Mouse (Mus musculus) frontal cortex, postnatal 36 days (tissue): ENCODE data around the gene Ptprq.

Source experiments
- DNase-seq, 2 experiments: peaks; one replicate each; pipeline ENCODE4 v3.0.0; 2022; ENCODE audit warnings: low spot score in 2 of 2

Gene Ptprq

DNA sequence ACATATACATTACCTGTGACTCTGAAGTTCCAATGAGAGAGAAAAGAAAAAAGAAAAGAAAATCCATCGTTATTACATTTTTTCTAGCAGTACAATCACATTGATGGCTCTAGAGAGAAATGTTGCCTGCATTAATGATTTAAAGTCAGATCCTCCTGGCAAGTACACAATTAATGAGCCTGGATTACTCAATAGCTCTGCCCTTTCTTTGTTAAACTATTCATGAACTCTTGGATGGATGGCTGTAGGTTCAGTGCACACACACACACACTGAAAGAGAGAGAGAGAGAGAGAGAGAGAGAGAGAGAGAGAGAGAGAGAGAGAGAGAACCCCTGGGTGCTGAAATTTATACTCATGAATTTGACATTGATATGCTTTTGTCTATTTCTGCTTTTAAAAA is at the start of gene Ptprq:
Ptprq (minus strand) TSS at position 246 of the 400 bp plus-strand sequence.
- no peak for DNase-seq

DNA sequence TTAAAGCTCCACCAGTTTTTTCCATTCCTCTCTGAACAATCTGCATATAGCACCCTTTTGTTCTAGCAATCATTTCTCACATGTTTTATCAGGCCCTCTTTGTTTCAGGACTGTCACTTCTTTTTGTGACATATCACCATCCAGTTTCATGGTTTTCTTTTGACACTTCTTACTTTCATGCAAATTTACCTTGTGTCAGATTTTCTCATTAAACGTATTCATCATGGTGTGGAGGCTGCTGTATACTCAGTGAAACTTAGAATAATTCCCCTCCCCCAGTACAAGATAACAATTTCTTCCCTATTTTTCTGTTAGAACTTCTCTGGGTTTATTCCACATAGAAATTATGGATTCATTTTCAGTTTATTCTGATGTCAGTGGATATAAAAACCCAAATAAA is 39.8 kb upstream of the Ptprq start:
- DNase-seq = no peak

DNA sequence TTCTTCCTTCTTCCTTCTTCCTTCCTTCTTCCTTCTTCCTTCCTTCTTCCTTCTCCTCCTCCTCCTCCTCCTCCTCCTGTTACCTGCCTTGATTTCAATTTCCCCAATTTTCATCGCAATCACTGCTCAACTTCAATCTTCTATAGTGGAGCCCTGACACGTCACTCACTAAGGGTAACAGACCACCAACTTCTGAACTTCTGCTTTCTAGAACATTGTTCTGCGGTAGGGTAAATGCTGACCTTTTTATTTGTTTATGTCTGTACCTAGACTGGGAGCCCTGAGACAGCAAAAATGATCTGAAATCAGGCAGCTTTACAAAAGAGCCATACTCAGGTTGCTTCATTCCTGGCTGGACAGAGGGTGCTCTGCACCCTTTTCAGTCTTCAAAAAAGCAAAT is 33.6 kb upstream of the Ptprq start:
- DNase-seq = no peak

DNA sequence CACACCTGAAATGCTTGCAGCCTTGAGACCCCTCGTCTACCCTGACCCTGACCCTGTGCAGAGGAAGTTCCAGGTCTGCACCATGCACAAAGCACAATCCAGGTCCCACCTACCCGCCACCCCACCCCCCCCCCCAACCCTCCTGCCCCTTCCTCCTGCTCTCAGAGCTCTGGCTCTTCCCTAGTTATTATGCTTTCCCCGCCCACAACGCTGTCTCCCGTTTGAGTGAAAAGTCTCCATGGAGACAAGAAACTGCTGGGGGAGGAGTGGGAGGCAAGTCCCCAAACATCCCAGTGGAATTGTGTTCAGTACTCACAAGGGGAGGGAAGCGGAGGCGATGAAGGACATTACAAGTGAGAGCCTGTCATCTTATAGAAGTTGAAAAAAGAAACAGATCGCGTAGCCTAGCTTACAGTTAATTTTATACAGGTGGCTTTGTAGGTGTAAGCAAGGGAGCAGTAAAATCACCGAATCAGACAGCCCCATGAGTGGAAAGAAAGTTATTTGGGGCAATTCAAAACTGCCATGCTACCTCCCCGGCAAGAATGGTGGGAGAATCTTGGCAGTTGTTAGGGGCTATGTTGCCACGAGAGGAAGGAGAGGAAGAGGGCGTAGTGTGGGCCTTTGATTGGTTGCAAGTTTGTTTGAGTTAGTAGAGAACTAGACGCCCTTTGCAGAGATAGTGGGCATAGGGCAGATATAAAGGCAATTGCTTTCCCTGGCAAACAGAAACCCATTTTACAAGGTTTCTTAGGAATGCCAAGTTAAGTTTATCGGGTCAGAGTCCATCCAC is 32.7 kb upstream of the Ptprq start:
- peak; percentile 74 to 85 for DNase-seq

DNA sequence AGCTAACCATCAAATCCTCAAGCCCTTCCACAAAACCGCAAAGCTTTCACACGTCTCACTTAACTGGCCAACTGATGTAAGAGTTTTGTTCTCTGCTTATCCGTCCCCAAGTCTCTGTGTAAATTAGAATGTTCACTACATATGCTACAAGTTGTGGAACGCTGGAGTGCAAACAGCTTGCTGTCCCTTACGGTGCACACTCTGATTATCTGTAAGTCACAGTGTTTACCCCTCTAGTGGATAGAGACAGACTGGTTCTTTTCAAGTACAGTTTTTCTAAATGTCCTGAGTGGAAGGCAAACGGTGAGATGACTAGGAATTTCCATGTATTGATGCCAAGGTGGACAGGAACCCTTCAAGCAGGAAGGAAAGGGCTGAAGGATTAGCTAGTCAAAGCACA is 32.1 kb upstream of the Ptprq start:
- peak in 1 of 2 experiments; percentile 35 for DNase-seq

DNA sequence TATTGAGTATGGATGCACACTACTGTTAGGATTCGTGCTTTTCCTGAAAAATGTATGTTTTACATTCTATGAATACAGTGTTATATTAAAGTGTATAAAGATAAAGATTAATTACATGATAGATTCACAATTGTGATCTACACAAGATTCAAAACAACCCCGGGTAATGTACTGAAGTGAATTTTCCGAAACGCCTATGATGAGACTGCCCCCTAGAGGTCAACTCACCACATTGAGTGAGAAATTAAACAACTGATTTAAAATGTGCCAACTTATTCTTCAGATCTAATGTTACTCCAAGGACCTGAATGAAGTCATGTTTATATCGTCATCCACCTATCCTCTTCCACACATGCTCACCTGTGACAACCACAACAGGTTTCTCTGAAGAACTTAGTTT is 27.7 kb upstream of the Ptprq start:
- DNase-seq = peak in 1 of 2 experiments; percentile 53

DNA sequence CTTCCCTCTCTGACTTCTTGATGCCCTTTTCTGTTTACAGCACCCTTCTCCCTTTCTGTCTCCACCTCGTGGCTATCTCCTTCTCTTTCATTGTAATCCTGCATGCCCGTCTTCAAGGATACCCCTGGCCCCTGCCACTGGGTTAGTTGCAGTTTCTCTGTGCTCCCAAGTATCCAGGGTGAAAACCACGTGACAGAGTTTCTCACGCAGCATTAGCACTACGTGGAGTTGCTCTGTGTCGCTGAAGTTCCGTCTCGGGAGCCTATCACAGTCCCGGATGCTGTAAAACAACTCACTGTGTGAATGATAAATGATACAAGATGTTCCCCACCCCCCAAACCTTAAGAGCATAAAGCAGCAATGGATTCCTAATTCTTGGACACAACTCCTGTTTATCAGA is 26.9 kb upstream of the Ptprq start:
- DNase-seq = no peak

DNA sequence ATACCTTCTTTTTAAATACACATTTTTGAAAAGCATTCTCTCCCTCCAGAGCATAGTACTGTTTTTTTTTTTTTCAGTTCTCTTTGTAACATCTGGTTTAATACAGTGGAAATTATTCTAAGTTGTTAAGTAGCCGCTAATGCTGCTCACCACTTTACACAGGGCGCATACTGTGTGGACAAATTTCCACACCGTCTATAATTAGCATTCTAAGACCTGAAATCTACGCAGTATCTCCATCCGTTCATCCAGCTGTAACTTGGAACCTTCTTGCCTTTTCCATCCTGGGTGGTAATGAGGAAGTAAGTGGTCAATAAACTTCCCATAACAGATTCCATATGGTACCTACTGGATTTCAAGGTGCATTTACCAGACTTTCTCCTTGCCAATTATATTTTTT is 20.0 kb upstream of the Ptprq start:
- DNase-seq = no peak

DNA sequence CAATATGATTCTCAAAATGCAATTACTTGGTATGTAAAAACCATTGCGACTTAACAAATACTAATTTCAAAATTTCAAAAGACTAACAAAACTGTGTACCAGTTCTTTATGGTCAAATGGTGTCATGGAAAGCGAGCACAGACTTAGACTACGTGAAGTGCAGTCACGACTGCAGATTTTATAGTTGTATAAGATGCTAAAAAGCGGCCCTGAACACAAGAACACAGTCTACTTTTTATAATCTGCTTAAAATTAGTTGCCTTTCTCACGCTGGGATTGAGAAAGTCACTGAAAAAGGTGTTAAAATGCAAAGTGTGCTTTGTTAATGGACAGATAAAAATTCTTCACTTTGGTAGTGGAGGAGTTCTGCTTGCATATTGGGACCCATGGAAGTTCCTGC is 17.9 kb upstream of the Ptprq start:
- no peak for DNase-seq

DNA sequence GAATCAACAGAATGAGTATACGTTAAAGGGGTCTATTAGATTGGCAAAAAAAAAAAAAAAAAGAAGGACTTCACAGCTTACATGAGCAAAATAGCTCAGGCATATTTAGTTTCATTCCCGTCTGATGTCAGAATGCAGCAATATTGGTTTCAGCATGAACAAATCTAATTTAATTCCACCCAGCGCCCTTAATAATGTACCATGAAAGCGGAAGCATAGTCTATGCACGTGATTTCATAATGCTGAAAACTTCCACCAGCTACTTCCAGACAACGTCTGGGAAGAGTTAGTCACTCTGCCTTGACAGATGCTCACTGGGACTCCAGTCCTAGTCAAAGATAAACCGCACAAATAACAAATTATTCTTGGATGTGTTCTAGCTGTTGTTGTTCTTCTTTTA is 15.6 kb upstream of the Ptprq start:
- DNase-seq = no peak

DNA sequence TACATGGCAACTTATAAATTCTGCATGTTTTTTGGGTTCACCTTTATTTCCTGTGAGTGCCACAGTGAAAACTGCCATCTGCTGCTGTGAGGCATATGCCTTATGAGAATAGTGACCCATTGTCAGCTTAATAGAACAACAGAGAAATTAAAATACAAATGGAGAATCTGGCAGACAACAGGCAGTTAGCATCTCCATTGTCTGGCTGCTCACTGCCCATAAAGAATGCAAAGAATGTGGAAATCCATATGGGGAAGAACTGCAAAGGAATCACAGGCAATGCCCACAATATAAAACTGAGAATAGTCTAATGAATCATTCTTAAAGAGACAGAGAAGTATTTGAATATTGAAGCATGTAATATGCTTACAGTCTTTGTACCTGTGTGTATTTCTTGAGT is 14.5 kb upstream of the Ptprq start:
- no peak for DNase-seq

DNA sequence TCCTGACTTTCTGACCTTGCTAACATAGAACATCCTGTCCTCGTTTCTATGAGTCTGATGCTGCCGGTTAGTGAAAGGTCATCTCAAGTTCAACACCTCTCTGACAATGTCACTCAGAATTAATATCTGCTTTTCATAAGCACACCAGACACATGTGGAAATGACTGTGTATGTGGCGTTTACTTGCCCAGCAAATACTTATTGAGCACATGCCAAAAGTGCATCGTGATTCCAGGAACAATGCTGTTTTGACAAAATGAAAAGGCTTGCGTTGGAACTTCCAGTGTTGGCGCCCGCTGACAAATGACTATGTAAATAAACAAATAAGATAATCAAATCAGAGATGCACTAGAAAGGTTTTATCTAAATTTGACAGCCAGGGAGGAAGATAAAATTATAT is 5.8 kb upstream of the Ptprq start:
- DNase-seq = no peak

DNA sequence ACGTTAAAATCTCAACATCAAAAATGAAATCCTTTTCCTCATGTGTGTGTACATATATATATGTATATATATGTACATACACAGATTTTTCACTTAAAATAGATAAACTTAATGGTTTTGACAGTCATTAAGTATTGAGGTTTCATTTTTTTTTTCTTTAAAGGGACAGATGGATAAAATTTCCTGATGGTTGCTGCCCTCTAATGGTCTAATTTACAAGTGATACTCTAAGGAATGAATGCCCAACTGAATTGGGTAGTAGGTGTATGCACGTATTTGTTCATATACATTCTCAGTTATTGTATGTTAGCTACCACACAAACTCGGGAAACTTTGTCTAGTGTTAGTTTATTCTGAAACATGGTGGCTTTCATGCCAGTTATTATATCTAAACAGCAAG is 15.4 kb downstream of the Ptprq start:
- DNase-seq = peak in 1 of 2 experiments; percentile 9

DNA sequence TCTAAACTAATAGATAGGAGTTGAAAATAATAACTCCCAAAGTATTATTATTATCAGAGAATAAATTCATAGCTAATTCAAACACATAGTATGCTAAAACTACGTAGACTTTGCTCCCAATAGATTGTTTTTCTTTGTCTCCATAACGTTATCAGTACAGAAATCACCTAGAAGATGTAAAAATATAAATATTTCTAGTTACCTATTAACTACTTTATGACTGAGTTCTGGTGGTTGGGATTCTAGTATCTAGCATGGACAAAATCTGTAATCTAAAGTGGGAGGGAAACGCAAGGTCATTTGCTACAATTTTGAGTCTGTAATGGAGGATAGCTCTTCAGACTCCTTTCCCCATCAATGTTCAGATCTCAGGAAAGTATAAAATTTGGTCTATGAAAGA is 18.9 kb downstream of the Ptprq start:
- DNase-seq = no peak

DNA sequence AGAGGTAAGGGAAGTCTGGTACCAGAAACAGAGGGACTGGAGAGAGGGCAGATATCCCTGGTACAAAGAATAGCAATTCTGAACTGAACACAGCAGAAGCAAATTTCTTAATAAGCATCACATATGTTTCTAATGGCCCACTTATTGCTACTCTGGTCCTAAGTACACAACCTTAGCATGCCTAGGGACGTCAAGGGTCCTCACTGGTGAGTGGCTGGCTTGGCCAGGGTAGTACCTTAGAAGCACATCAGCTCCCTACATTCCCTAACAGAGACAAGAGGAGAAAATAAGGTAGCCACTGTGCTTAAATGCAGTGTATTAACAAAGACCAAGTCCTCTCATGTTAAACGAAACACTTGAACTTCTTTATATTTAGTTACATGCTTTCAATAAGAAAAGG is 21.1 kb downstream of the Ptprq start:
- no peak for DNase-seq

DNA sequence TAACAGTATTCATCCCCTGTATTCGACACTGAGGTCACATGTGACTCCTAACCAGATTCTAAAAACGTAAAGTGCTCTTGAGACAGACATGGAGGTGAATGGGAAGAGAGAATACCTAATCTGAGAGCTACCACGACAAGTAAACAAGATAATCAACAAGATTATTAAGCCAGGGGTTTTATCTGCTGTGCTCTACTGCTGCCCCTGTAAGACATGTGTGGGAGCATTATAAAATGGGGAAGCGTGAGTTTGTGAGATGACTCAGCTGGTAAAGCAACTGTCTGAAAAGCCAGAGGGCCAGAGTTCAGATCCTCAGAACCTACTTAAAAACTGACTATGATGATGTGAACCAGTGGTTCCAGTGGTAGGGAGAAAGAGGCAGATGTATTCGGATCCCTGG is 22.7 kb downstream of the Ptprq start:
- no peak for DNase-seq

DNA sequence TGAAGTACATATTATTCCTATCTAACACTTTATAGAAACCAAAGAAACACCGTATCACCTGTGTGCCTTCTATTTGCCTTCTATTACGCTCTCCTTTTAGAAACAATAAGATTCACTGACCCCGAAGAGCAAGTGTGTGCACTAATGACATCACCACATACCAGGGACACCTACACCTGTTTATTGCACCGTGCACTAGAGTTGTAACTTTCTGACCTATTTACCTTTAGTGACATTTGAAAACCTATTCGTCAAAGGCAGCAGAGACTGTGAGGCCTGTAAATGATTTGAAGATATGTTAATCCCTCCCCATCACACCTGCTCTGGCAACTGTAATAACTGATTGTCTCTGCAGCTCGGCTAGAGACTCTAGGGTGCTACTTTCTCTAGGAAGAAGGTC is 32.5 kb downstream of the Ptprq start:
- DNase-seq = no peak

DNA sequence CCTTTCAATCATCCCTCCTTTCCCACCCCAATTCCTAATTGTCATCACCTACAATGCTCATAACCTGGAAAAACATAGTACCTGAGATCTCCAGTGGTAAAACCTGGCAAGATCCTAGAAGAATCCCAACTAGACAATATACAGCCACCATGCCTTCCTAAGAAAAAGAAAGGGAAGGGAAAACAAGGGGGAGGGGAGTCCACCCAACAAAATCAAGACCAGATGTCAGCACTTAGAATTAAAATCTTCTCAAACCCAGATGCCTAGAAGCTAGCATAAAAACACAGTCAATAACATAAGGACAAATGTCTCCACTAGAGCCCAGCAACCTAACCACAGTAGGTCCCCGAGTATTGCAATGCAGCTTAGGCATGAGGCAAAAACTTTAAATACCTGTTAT is 43.9 kb downstream of the Ptprq start:
- DNase-seq = no peak

DNA sequence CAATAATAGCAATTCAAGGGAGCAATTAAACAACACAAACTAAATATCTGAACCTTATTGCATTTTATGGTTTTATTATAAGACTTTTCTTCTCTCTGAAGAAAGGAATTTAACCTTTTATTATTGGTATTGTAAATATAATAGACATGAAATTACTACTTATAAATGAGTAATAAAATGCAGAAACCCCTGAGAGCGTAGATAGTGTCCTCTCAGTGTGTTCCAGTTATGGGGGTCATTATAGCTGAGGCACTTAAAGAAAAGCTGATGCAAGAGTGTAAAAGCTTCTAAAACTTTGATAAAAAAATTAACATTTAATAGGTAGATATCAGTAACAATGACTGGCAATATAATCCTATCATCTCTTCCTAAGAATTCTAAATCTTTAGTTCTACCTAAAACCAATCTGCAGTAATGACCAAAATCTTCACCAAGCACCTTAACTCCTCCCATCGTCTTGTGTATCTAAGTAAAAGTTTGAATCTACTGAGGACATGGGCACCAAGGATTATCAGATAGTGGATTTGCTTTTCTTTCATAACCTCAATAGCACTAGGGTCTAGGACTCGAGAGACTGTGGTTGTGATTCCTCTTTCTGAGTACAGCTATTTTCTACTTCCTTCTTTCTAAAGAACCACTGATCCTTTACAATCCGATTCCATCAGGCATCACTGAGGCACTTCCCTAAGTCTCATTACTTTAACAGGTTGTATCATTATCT is 51.3 kb downstream of the Ptprq start:
- DNase-seq = no peak

DNA sequence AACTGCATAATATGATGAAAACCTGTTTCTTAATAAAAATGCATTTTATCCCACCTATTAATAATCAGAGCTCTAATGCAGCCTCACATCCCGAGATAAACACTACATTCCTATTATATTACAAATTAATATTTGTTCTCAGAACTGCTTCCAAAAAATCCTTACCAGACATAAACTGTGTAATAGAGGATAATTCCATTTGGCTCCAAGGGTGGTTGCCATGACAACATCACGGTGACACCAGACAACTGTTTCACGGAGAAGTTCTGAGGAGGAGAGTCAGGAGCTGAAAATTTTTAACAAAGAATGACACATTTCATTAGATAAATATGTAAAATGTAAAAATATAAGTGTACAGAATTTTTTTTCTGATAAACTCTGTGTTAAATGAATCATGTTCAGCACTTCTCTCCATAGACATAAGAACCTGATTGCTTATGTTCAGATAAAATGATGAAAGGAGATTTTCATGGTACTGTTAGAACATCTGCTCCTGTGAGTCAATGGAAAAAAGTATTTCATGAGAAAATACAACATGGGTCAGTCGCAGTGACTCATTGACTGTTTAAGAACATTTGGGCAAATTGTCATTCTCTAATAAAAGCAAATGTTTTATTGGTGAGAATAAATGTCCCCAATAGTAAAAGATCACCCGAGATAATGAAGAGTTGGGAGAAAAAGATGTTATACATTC is 57.3 kb downstream of the Ptprq start:
- DNase-seq = peak; percentile 21 to 38

DNA sequence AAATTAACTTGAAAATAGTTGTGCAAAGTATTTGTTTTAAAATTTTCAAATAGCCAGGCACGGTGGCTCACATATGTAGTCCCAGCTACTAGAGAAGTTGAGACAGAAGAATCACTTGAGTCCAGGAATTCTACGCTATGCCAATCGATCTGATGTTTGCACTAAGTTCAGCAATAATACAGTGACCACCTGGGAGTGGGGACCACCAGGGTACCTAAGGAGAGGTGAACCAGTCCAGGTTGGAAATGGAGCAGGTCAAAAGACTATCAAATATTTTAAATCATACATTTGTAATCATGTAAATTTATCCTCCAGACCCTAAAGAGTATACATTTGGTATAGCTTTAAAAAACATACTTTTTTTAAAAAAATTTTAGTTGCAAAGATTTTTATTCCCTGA is 57.9 kb downstream of the Ptprq start:
- DNase-seq = no peak

DNA sequence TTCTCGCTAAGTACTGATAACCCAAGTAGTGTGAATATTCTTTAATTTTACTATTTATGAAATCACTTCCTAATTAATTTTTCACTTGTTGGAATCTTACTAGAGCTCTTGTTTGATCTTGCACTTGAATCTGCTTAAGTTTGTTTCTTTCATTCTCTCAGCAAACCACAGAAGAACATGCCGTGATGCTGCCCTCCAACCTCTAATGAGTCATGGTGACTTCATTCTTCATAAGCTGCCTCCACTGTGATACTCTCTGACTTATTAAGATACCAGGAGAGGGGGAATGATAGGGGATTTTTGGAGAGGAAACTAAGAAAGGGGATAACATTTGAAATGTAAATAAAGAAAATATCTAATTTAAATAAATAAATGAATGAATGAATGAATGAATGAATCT is 60.7 kb downstream of the Ptprq start:
- DNase-seq = no peak

DNA sequence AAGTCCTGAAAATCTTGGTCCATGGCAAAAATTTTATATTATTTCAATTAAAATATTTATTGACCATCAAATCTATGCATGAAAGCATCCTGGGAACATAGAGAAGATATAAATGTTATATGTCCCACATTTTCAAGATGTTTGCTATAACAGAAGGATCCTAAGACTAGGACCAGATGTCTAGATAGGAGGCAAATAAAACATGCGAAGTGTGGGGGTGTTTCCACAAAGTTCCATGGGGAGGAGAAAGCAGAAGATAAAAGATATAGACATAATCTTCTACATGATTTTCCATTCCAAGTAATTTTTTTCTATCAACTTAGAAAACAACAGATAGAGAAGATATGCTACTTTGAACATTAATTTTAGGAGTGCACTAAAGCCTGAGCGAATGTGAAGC is 70.2 kb downstream of the Ptprq start:
- DNase-seq = peak; percentile 19 to 36
